Mouse (Mus musculus) limb, embryonic 15.5 days (tissue): ENCODE measurements at regions not wholly inside any gene's neighbourhood (a gene's known extent, or its start where the extent isn't known, plus 50 kb on each side); places are given as distances from the start of the nearest gene placed in this dataset.

ENCODE experiments used
- ATAC-seq: fragments of 200-750 bp; cut with Nextera tagmentation; 2 replicates; pipeline ENCODE4 v1.8.0; 2017; ENCODE audit warnings: low read depth, moderate TSS enrichment; ENCODE audit not compliant: insufficient number of reproducible peaks, low FRiP score, low TSS enrichment
- H3K27ac ChIP-seq: fragments of 300-500 bp; sonication (generic); 2 replicates; pipeline ENCODE4 v1.5.1; 2015; ENCODE audit warnings: moderate library complexity, mild to moderate bottlenecking, inconsistent platforms
- H3K27me3 ChIP-seq: fragments of 300-500 bp; sonication (generic); 2 replicates; pipeline ENCODE4 v1.6.1; 2015; ENCODE audit warnings: inconsistent platforms
- H3K36me3 ChIP-seq: fragments of 300-500 bp; sonication (generic); 2 replicates; pipeline ENCODE4 v1.6.1; 2015; ENCODE audit warnings: inconsistent platforms
- H3K4me1 ChIP-seq: fragments of 300-500 bp; sonication (generic); 2 replicates; pipeline ENCODE4 v1.6.1; 2015; ENCODE audit warnings: inconsistent platforms
- H3K4me2 ChIP-seq: fragments of 300-500 bp; sonication (generic); 2 replicates; pipeline ENCODE4 v1.6.1; 2015; ENCODE audit warnings: mild to moderate bottlenecking, inconsistent platforms
- H3K4me3 ChIP-seq: fragments of 300-500 bp; sonication (generic); 2 replicates; pipeline ENCODE4 v1.5.1; 2015; ENCODE audit warnings: mild to moderate bottlenecking, inconsistent platforms
- H3K9ac ChIP-seq: fragments of 300-500 bp; sonication (generic); 2 replicates; pipeline ENCODE4 v1.6.1; 2015; ENCODE audit warnings: inconsistent platforms
- H3K9me3 ChIP-seq: fragments of 300-500 bp; sonication (generic); 2 replicates; pipeline ENCODE4 v1.6.1; 2016; ENCODE audit warnings: inconsistent platforms
- WGBS: fragments of 180-500 bp; shearing (Covaris S2); methylation state at CpG from one replicate; pipeline ENCODE4 v1.1.7; 2015; 5-methylcytosine and 5-hydroxymethylcytosine counted together

DNA sequence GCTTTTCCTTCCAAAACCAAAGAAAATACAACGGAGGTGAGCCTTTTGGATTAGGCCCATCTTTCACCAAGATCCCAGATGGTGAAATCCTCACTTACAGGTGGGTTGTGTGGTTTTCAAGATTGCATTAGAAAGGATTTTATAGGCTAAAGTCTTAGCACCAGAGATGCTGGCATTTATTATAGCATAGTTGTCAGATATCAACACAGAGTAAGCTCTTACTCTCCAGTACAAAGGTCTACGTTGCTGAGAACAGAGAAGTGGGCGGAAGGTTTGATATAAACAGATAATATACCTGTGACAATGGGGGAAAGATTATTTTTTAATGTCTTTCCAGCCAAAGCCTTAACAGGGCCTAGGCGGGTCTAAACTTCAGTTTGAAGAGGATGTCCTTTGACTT, 57.4 kb upstream of the Cyp1b1 start:
- no peaks in the 10 kb centered on the region for H3K27me3 ChIP-seq
- no peaks in the 10 kb centered on the region for H3K36me3 ChIP-seq
- no peak overlapping the region for H3K9ac ChIP-seq
- H3K27ac ChIP-seq, result no peak overlapping the region
- no peak overlapping the region for H3K4me3 ChIP-seq
- H3K4me1 ChIP-seq, result peaks cover 4% of the 10 kb centered on the region; the same call in 1 of the 2 replicates
- H3K4me2 ChIP-seq, result no peak overlapping the region
- ATAC-seq, result no peak
- no peaks in the 10 kb centered on the region for H3K9me3 ChIP-seq
- 70% methylated on average over 4 of the region's 4 CpGs for WGBS

- Histone ChIP-seq H3K36me3 (no peaks in the 10 kb centered on the region), H3K9ac (no peak overlapping the region), H3K4me2 (no peak overlapping the region), H3K27me3 (no peaks in the 10 kb centered on the region), H3K4me3 (no peak overlapping the region), H3K27ac (no peak overlapping the region), H3K9me3 (no peaks in the 10 kb centered on the region), H3K4me1 (peaks cover 4% of the 10 kb centered on the region; the same call in 1 of the 2 replicates)
- 29% methylated on average over 10 of the region's 10 CpGs for WGBS
- 0 out of 2 replicates have a peak, but pooled peaks have one; percentile 30 for ATAC-seq
Observed at GRCm38 (mm10) chr17:79771727-79772126, 56.9 kb upstream of the Cyp1b1 start.

GRCm38 (mm10) chr17:79770911-79771310, 56.0 kb upstream of the Cyp1b1 start:
- Histone ChIP-seq H3K27ac (no peak overlapping the region), H3K9ac (no peak overlapping the region), H3K4me3 (no peak overlapping the region), H3K9me3 (no peaks in the 10 kb centered on the region), H3K27me3 (no peaks in the 10 kb centered on the region), H3K36me3 (no peaks in the 10 kb centered on the region), H3K4me1 (peaks cover 4% of the 10 kb centered on the region; the same call in 1 of the 2 replicates), H3K4me2 (no peak overlapping the region)
- ATAC-seq, result no peak
- WGBS, result 56% methylated on average over 7 of the region's 7 CpGs

- Histone ChIP-seq H3K4me1 (peaks cover 9% of the 10 kb centered on the region; the same call in 1 of the 2 replicates), H3K4me2 (no peak overlapping the region), H3K36me3 (no peaks in the 10 kb centered on the region)
Observed at GRCm38 (mm10) chr17:79769824-79770223, 55.0 kb upstream of the Cyp1b1 start.

DNA sequence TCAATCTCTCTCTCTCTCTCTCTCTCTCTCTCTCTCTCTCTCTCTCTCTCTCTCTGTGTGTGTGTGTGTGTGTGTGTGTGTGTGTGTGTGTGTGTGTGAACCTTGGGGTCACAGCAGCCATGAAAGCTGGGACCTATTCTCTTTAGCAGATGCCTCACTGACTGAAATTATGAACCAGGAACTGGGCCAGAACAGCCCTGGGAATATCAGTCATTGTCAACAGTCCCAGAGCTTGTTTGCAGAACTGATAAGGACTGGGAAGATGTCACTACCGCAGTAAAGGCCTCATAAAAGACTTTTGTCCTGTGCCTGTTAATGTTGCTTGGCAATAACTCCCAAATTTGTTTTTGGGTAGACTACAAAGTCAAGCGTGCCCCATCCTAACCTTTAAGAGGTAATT, 53.2 kb upstream of the Cyp1b1 start:
- H3K4me1 ChIP-seq, result peaks cover 9% of the 10 kb centered on the region; the same call in 1 of the 2 replicates
- WGBS, result 73% methylated on average over 2 of the region's 2 CpGs
- no peak for ATAC-seq
- no peaks in the 10 kb centered on the region for H3K9me3 ChIP-seq
- no peaks in the 10 kb centered on the region for H3K27me3 ChIP-seq
- no peak overlapping the region for H3K9ac ChIP-seq
- no peak overlapping the region for H3K4me2 ChIP-seq
- H3K36me3 ChIP-seq, result no peaks in the 10 kb centered on the region
- H3K4me3 ChIP-seq, result no peak overlapping the region
- no peak overlapping the region for H3K27ac ChIP-seq

More at GRCm38 (mm10) chr17:79769824-79770223, 55.0 kb upstream of the Cyp1b1 start:
- Histone ChIP-seq H3K4me3 (no peak overlapping the region), H3K9ac (no peak overlapping the region), H3K27ac (no peak overlapping the region), H3K27me3 (no peaks in the 10 kb centered on the region), H3K9me3 (no peaks in the 10 kb centered on the region)
- WGBS, result 47% methylated on average over 6 of the region's 6 CpGs
- ATAC-seq, result no peak

- peak overlapping the region; percentile 3; the same call in 1 of the 2 replicates for H3K27ac ChIP-seq
- no peak overlapping the region for H3K9ac ChIP-seq
- no peak overlapping the region for H3K4me3 ChIP-seq
- no peaks in the 10 kb centered on the region for H3K36me3 ChIP-seq
- H3K9me3 ChIP-seq, result no peaks in the 10 kb centered on the region
- H3K4me2 ChIP-seq, result no peak overlapping the region
- H3K27me3 ChIP-seq, result no peaks in the 10 kb centered on the region
- H3K4me1 ChIP-seq, result 0 out of 2 replicates have a peak, but pooled peaks cover 5% of the 10 kb centered on the region
- no peak for ATAC-seq
- 70% methylated on average over 7 of the region's 7 CpGs for WGBS
Observed at GRCm38 (mm10) chr17:79765061-79765794, 50.4 kb upstream of the Cyp1b1 start.
